Mouse (Mus musculus): Measurements from ENCODE around the gene St8sia1. TPM values are rescaled to one million over a fixed set of nuclear protein-coding genes. Genes with fewer than 3 reads are reported as not detected.

The St8sia1 gene
- polyA plus RNA-seq, 1 experiment: 1.9 TPM

DNA sequence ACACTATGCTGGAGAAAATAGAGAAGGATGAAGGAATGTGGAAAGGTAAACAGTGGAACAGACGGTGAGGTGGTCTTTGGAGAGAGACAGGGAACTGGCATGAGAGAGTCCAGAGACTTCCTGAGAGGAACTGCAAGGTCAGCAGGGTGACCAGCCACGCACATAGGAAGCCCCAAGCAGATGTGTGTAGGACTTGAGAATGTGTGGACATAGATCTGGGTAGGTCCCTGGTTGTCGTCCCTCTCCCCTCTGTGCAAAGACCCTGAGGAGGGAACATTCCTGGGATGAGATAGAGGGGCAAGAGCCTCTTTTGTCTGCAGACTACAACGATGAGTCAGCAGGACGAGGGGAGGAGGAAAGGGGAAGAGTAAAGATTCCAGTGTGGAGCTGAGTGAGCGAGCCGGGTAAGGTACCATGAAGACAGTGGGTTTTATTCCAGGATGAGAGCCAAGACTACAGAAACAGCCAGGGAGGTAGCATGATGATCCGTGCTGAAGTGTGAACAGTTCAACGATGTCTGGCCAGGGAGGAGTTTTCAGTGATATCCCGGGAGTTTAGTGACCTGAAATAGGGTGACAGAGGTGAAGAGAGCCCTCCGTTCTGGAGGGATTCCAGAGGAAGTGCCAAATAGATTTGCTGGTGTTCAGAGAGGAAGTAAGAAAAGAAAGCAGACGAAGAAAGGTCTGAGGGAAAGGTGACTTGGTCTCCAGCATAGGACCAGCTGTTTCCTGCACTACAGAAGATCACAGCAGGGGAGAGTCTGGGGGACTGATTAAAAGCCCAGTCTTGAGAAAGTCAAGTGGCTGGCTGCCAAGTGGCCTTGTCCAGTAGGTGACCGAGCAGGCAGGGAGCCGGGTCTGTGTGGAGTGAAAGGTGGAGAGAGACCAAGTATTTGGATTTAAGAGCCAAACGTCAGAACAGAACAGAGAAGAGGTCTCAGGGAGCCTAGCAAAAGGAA, 85.2 kb downstream of the St8sia1 start:
- 21% methylated on average over 15 of the region's 15 CpGs for WGBS
- Histone ChIP-seq H3K4me1 (ENCODE audit: control insufficient read depth, insufficient read depth, insufficient read length) (peaks cover 4% of the 10 kb centered on the region; the same call in 1 of the 2 replicates), H3K4me3 (ENCODE audit: extremely low read depth, insufficient read depth, insufficient read length) (no peak overlapping the region), H3K36me3 (ENCODE audit: control insufficient read depth, insufficient read depth, low read length) (no peaks in the 10 kb centered on the region), H3K27me3 (ENCODE audit: control insufficient read depth, insufficient read depth, low read length) (no peaks in the 10 kb centered on the region), H3K27ac (ENCODE audit: insufficient read depth, low read length) (no peak overlapping the region)
- DNase-seq (ENCODE audit: low read depth in 1 of 2, low spot score in 2 of 2): no peak
- no peak for TF ChIP-seq POLR2A (IDR thresholded peaks at IDR 0.05; ENCODE audit: low read depth, low read length)
- no peak for TF ChIP-seq CTCF (IDR thresholded peaks at IDR 0.05; ENCODE audit: extremely low read depth, insufficient read depth, insufficient read length, insufficient replicate concordance)

DNA sequence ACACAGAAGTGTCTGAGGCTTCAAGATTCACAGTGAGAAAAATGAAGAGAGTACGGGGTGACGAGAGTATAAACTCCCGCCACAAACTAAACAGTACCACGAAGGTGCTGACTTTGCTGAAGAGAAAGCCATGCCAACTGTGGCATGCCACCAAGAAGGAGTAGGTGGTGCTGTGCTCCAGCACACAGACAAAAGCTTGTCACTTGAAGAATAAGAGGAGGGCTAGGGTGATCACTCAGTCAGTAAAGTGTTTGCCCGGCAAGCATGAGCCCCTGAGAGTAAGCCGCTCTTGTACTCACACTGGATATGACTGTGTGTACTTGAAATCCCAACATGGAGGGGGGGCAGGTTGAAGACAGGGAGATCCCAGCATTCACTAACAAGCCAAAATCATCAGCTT, 87.0 kb downstream of the St8sia1 start:
- WGBS: 58% methylated on average over 6 of the region's 6 CpGs
- no peak overlapping the region for H3K4me3 ChIP-seq (ENCODE audit: extremely low read depth, insufficient read depth, insufficient read length)
- H3K27ac ChIP-seq (ENCODE audit: insufficient read depth, low read length): no peak overlapping the region
- no peaks in the 10 kb centered on the region for H3K27me3 ChIP-seq (ENCODE audit: control insufficient read depth, insufficient read depth, low read length)
- peaks cover 4% of the 10 kb centered on the region; the same call in 1 of the 2 replicates for H3K4me1 ChIP-seq (ENCODE audit: control insufficient read depth, insufficient read depth, insufficient read length)
- DNase-seq (ENCODE audit: low read depth in 1 of 2, low spot score in 2 of 2): no peak
- no peak for TF ChIP-seq CTCF (IDR thresholded peaks at IDR 0.05; ENCODE audit: extremely low read depth, insufficient read depth, insufficient read length, insufficient replicate concordance)
- no peak for TF ChIP-seq POLR2A (IDR thresholded peaks at IDR 0.05; ENCODE audit: low read depth, low read length)
- H3K36me3 ChIP-seq (ENCODE audit: control insufficient read depth, insufficient read depth, low read length): no peaks in the 10 kb centered on the region

DNA sequence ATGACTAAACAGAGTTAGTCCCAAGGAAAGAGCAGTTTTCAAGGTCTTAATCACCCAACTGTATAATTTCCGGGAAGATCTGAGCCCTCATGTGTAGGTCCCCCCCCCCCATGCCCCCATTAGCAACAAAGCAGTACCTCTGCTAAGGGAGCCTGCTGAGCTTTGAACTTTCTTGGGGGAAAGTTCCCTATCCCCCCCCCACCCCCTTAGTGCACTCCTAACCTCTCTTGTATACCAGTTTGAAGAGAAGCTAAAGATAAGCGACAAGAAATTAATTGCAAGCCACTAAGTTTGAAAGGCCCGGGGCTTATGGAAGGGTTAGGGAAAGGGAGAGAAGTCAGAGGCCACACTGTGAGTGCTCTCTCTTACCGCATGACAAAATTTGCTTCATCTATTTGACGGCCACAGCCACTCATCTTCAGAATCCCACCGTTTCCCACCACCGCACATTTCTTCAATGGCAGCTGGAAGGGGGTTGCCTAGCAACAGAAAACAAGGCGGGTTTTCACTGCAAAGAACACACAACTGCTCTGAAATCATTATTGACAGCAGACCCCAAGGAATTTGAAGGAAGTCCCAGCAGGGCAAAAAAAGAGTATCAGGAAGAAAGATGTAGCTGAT, 87.9 kb downstream of the St8sia1 start:
- WGBS: 79% methylated on average over 8 of the region's 8 CpGs
- H3K4me1 ChIP-seq (ENCODE audit: control insufficient read depth, insufficient read depth, insufficient read length): peaks cover 4% of the 10 kb centered on the region; the same call in 1 of the 2 replicates
- TF ChIP-seq CTCF (IDR thresholded peaks at IDR 0.05; ENCODE audit: extremely low read depth, insufficient read depth, insufficient read length, insufficient replicate concordance) (no peak), POLR2A (IDR thresholded peaks at IDR 0.05; ENCODE audit: low read depth, low read length) (no peak)
- H3K27me3 ChIP-seq (ENCODE audit: control insufficient read depth, insufficient read depth, low read length): no peaks in the 10 kb centered on the region
- no peak overlapping the region for H3K4me3 ChIP-seq (ENCODE audit: extremely low read depth, insufficient read depth, insufficient read length)
- no peak for DNase-seq (ENCODE audit: low read depth in 1 of 2, low spot score in 2 of 2)
- H3K27ac ChIP-seq (ENCODE audit: insufficient read depth, low read length): no peak overlapping the region
- no peaks in the 10 kb centered on the region for H3K36me3 ChIP-seq (ENCODE audit: control insufficient read depth, insufficient read depth, low read length)

DNA sequence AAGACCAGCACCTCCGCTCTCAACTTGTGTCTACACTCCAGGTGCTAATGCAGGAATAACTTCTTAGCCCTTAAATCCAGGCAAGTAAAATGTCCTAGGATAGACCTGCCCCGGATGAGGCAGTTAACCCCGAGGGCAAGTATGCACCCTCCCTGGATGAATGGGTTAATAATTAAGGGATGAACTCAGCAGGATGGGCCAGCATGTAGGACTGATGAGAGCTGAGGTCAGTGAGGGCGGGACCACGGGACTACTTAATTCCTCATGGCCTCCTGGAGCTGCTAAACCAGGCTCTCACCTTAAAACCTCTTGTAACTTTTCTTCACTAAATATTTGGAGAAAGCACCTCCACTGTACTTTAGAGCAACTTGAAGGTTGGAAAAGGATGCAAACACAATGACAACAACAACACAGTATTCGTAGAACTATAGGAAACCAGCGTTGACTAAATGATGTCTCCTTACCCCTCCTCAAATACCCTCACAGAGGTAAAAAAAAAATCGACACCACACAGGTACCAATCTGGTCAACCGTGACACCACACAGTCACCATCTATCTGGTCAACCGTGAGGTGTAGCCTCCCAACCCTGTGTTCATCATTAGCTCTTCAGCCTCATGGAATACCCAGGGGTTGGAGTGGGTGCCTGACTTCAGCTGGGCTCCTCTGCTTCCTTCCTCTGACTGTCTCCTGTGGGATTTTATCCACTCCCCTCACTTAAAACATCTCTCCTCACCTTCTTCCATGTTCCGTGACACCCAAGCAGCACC, 90.3 kb downstream of the St8sia1 start:
- Histone ChIP-seq H3K36me3 (ENCODE audit: control insufficient read depth, insufficient read depth, low read length) (no peaks in the 10 kb centered on the region), H3K4me3 (ENCODE audit: extremely low read depth, insufficient read depth, insufficient read length) (no peak overlapping the region), H3K27me3 (ENCODE audit: control insufficient read depth, insufficient read depth, low read length) (no peaks in the 10 kb centered on the region), H3K4me1 (ENCODE audit: control insufficient read depth, insufficient read depth, insufficient read length) (peaks cover 2% of the 10 kb centered on the region; the same call in 1 of the 2 replicates), H3K27ac (ENCODE audit: insufficient read depth, low read length) (no peak overlapping the region)
- TF ChIP-seq CTCF (IDR thresholded peaks at IDR 0.05; ENCODE audit: extremely low read depth, insufficient read depth, insufficient read length, insufficient replicate concordance) (no peak), POLR2A (IDR thresholded peaks at IDR 0.05; ENCODE audit: low read depth, low read length) (no peak)
- WGBS: 89% methylated on average over 11 of the region's 11 CpGs
- no peak for DNase-seq (ENCODE audit: low read depth in 1 of 2, low spot score in 2 of 2)

DNA sequence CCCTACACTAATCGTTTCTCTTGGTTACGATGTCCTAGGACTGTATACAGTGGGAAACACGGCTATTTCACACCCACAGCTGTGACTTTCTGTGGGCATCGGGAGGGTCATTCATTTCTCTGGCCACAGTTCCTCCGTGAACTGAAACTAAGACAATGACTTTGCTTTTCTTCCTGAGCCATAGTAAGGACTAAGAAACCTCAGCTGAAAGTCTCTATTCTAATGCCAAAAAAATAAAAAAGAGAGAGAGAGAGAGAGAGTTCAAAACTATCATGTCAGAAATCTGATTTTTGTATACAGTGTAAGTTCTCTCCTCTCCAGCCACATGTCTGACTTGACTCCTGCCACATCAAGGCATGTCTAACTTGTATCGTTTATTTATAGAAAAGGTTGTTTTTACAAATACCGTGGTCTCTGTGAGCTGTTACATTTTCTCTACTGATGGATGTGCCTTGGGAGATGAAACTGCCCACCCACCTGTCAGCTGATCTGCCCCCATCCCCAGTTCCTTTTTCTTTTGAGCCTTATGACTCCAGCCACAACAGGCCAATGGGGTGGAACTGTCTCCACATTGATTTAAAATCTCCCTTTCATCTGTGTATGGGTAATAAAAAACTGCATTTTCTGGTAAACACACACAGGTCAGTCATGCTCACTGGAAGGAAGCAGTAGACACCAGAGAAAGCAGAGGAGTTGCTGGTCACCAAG, 94.4 kb downstream of the St8sia1 start:
- H3K27me3 ChIP-seq (ENCODE audit: control insufficient read depth, insufficient read depth, low read length): no peaks in the 10 kb centered on the region
- H3K4me3 ChIP-seq (ENCODE audit: extremely low read depth, insufficient read depth, insufficient read length): no peak overlapping the region
- H3K27ac ChIP-seq (ENCODE audit: insufficient read depth, low read length): no peak overlapping the region
- TF ChIP-seq CTCF (IDR thresholded peaks at IDR 0.05; ENCODE audit: extremely low read depth, insufficient read depth, insufficient read length, insufficient replicate concordance): no peak
- TF ChIP-seq POLR2A (IDR thresholded peaks at IDR 0.05; ENCODE audit: low read depth, low read length): no peak
- H3K4me1 ChIP-seq (ENCODE audit: control insufficient read depth, insufficient read depth, insufficient read length): peaks cover 10% of the 10 kb centered on the region
- 22% methylated on average over 7 of the region's 7 CpGs for WGBS
- no peak for DNase-seq (ENCODE audit: low read depth in 1 of 2, low spot score in 2 of 2)
- no peaks in the 10 kb centered on the region for H3K36me3 ChIP-seq (ENCODE audit: control insufficient read depth, insufficient read depth, low read length)

DNA sequence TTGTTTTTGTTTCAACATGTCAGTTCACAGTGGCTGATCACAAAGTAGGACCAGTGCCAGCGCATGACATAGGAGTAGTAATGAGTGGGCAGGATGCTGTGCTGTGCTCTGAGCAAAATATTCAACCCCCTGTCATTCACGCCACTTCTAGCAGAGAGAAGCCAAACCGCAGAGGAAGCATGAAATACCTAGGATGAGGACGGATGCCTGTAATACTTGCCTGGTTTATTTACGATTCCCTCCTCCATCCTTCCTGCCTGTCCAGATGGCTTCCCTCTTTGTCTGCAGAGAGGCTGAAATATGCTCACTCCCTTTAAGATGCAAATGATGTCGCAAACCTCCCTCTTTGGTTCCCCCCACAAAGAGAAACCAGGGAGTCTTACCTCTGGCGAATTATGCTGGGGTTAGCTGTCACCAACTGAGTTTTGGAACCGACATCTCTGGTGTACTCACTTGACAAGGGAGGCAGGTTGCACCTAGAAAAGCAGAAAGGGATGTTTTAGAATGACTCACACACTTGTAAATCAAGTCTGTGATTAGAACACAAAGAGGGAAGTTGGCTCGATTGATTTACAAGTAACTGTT, 96.7 kb downstream of the St8sia1 start:
- Histone ChIP-seq H3K36me3 (ENCODE audit: control insufficient read depth, insufficient read depth, low read length) (no peaks in the 10 kb centered on the region), H3K27ac (ENCODE audit: insufficient read depth, low read length) (no peak overlapping the region), H3K4me3 (ENCODE audit: extremely low read depth, insufficient read depth, insufficient read length) (no peak overlapping the region), H3K27me3 (ENCODE audit: control insufficient read depth, insufficient read depth, low read length) (no peaks in the 10 kb centered on the region), H3K4me1 (ENCODE audit: control insufficient read depth, insufficient read depth, insufficient read length) (peaks cover 10% of the 10 kb centered on the region)
- no peak for DNase-seq (ENCODE audit: low read depth in 1 of 2, low spot score in 2 of 2)
- TF ChIP-seq POLR2A (IDR thresholded peaks at IDR 0.05; ENCODE audit: low read depth, low read length) (no peak), CTCF (IDR thresholded peaks at IDR 0.05; ENCODE audit: extremely low read depth, insufficient read depth, insufficient read length, insufficient replicate concordance) (no peak)
- WGBS: 5% methylated on average over 9 of the region's 9 CpGs

Data from spleen, adult 2 months (tissue).